Mouse (Mus musculus) layer of hippocampus, postnatal 14 days (tissue): ENCODE results near the gene Acbd4. TPM values are rescaled to one million over a fixed set of nuclear protein-coding genes. Genes with fewer than 3 reads are reported as not detected.

Experiments used
- DNase-seq, 2 experiments: peaks; one replicate each; pipeline ENCODE4 v3.0.0; 2021 to 2022; ENCODE audit warnings: low spot score in 2 of 2, mixed read lengths in 1 of 2
- total RNA-seq, 2 experiments: library from RNA; stranded (reverse); gene quantifications; 2 replicates each; pipeline ENCODE4 v1.2.3; 2021

The Acbd4 gene
- total RNA-seq, 2 experiments from 2014 or later = 71.0 to 80.3 TPM

GRCm38 (mm10) chr11:103113005-103113404 is 11.5 kb downstream of the Acbd4 start:
- no peak for DNase-seq

- no peak for DNase-seq
Measured at GRCm38 (mm10) chr11:103113771-103114170, 12.3 kb downstream of the Acbd4 start.

DNA sequence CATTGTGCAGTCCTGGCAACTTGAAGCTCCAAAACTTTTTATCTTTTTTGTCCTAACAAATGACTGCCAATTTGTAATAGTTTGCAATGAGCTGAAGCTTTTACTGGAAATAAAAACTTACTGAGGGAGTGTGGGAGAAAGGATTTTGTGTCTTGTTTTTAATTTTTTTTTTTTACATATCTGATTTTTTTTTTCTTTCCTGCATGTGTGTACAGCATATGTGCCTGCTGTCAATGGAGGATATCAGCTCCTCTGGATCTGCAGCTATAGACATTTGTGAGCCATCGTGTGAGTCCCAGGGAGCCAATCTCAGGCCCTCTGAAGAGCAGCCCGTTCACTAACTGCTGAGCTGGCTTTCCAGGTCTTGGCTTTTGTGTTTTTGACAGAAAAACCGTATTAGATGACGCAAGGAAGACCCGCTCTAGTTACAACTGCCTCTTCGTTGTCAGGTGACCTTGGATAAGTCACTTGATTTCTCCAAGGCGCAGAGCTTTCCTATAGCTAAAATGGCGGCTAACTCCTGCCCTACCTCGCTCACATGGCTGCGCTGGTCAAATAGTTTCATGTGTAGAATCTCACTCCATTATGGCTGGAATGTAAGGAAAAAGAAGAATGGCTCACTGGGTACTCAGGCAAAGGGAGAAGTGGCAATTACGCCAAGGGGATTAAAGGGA is 12.9 kb downstream of the Acbd4 start:
- no peak for DNase-seq

- DNase-seq = peak; percentile 84 to 87
Measured at GRCm38 (mm10) chr11:103115163-103116007, 13.9 kb downstream of the Acbd4 start.

- peak; percentile 100 for DNase-seq
Measured at GRCm38 (mm10) chr11:103116008-103116818, 14.7 kb downstream of the Acbd4 start, which contains the start of gene Hexim1. TSS of gene Hexim1 (plus strand) at chr11:103116231.

DNA sequence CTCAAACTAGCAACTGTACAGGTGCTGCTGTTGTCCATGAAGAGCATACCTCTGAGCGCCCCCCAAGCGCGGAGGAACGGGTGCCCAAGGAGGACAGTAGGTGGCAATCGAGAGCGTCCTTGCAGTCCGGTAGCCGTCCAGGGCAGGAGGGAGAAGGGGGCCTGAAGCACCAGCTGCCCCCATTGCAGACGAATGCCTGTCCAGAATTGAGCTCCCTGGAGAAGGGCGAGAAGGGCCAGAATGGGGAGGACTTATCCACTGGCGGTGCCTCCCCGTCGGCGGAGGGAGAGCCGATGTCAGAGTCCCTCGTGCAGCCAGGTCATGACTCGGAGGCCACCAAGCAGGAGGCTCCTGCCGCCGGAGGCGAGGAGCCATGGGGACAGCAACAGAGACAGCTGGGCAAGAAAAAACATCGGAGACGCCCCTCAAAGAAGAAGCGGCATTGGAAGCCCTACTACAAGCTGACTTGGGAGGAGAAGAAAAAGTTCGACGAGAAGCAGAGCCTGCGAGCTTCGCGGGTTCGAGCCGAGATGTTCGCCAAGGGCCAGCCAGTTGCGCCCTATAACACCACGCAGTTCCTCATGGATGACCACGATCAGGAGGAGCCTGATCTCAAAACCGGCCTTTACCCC is 15.6 kb downstream of the Acbd4 start:
- DNase-seq = peak; percentile 69 to 80

DNA sequence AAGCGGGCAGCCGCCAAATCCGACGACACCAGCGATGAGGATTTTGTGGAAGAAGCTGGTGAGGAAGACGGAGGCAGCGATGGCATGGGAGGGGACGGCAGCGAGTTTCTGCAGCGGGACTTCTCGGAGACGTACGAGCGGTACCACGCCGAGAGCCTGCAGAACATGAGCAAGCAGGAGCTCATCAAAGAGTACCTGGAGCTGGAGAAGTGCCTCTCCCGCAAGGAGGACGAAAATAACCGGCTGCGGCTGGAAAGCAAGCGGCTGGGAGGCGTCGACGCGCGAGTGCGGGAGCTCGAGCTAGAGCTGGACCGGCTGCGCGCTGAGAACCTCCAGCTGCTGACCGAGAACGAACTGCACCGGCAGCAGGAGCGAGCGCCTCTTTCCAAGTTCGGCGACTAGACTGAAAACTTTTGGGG is 16.1 kb downstream of the Acbd4 start:
- DNase-seq = no peak

GRCm38 (mm10) chr11:103118866-103119265 is 17.4 kb downstream of the Acbd4 start:
- no peak for DNase-seq

GRCm38 (mm10) chr11:103119609-103120008 is 18.1 kb downstream of the Acbd4 start:
- DNase-seq = no peak

DNA sequence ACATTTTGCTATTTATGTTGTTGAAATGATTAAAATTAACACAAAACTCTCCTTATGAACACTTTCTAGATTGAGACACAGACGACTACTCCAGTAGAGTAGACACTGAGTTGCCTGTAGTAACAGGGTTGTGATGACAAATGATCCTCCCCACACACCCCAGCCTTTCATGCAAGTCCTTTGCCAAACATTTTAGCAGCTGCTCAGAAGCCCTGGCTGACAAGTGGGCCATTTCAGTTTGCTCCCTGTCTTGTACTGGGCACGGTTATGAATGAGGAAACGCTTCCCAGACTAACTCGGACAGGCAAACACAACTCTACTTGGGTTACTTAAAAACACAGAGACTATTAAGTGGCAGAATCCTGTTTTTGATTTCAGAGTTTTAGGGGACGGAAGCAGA is 18.8 kb downstream of the Acbd4 start:
- no peak for DNase-seq

DNA sequence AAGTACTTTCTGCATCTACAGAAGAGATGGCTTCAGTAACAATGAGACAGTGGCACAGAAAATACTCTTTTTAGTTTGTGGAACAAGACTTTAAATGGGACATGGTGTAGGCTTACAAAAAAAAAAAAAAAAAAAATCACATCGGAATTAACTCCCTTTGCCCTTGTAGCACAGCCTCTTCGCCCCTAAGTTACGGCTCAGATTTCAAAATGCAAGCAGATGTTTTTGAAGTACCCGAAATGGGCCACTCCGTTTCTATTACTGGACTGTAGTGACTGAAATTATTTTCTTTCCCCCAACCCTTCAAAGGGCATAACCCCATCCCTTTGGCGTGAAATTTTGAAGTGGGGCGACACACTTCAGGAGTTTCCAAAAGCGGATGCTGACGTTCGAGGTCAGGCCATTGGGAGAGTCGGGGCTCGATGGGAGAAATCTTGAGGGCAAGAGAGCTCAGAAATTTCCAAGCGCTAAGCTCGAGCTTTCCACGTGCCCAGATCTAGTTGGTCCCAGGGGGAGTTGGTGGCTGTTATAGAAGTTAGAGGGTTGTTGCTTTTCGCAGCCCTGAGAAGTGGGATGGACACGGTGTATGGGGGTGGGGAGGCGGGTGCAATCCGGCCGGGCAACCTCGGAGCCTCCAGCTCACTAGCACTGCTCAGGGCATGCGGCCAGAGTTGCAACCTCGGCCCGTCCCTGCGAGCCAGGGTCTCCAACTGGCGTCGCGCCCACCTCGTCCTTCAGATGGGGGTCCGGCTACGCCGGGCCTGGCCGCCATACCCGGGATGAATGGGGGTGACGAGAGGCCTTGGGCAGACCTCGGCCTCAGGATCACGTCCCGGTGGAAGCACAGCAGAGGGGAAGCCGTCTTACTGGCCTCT is 30.5 kb downstream of the Acbd4 start, which contains the start of gene Hexim2:
Gene Hexim2 (plus strand): TSS at position 729 of the 875 bp plus-strand sequence.
- DNase-seq = peak; percentile 69 to 74

GRCm38 (mm10) chr11:103132576-103133455 is 31.3 kb downstream of the Acbd4 start:
- DNase-seq = peak; percentile 100

DNA sequence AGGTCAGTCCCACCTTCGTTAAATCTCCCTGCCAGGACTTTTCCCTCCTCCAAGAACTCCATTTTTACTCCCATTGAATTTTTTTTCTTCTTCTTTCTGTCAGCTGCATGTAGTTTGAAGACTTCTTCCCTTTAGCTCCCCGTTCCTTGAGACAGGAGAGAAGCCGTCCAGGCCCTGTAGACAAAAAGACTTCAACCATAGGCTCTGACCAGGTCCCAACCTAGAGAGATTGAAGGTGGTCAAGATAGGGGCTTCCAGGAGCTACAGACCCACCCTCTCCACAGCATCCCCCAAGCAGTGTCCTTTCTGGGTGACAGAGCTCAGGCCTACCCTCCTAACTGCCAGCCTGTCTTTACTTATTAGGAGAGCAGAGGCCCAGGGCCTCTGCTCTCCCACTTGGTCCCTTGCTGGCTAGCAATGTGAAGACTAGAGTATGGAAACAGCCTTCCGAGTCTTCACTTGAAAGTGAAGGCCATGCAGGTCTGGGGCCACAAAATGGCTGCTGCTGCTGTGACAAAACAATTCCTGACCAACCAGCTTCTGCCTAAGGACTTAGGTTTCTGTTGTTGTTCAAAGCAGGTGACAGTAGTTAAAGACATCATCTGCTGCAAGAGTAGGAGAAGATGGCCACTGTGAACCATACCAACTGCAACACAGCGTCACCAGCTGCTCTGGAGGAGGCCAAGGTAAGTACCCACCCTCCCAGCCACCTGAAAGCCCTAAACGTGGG is 32.1 kb downstream of the Acbd4 start:
- no peak for DNase-seq

GRCm38 (mm10) chr11:103134221-103134620 is 32.7 kb downstream of the Acbd4 start:
- DNase-seq = no peak

DNA sequence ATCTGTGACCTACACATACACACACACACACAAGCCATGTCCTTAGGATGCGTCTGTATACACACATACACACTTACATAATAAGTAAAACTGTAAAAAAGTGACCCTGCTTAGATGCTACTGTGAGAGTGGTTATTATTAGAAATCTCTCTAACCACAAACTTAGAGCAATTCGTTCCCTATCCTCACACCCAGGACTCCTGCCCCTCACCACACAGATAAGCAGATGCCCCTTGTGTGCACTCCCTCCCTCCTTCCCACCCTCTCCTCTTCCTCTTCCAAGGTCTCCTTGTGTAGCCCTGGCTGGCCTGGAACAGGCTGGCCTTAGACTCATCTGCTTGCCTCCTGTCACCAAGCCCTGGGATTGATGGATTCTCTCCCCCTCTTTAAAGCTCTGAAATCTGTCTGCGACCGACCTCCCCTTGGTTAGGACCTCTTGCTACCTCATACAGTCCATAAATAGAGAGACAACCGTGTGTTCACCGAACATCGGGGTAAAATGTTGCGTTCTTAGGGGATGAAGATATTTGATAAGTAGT is 34.6 kb downstream of the Acbd4 start:
- no peak for DNase-seq

DNA sequence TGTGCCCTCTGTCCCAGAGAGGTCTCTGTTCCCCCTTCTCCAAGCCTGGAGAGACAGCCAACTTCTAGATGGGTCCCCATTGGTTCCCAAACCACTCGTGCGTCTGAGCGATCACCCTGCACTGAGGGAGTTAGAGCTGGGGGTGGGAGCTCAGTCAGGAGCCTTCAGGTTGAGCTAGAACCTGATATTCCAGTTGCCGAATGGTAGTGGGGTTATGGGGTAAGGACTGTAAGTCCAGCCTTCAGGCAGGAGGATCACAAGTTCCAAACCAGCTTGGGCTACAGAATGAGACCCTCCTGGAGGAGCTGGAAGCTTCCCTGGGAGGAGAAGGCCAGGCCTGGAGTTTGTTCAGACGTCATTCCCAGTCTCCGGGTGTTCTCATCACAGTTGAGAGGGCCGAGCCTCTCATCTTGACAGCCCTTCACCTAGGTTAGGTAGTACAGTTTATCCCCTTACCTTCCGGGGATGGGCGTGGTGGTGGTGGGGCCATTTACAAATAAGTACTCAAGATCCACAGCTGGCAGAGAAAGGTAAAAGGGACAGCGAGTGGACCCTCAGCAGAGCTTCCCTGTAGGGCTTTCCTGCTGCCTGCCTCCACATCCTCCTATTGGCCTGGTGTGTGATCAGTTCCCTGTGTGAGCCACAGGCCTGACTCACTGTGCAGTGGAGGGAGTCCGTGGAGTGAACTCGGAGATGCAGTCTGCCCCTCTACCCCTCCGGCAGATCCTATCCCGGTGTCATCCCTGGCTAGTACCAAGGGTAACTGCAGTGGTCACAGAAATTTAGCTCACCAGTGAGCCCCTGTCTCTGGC is 38.7 kb downstream of the Acbd4 start:
- DNase-seq = no peak

GRCm38 (mm10) chr11:103140763-103141100 is 39.2 kb downstream of the Acbd4 start:
- no peak for DNase-seq
